Mouse (Mus musculus): ENCODE measurements around the gene Cntln. TPM values are rescaled to one million over a fixed set of nuclear protein-coding genes. Genes with fewer than 3 reads are reported as not detected.

The Cntln gene
- polyA plus RNA-seq, 1 experiment from 2014 or later, result 14.2 TPM

GRCm38 (mm10) chr4:85163313-85163615 lies 279.2 kb downstream of the Cntln start:
- no peaks in the 10 kb centered on the region for H3K4me1 ChIP-seq (ENCODE audit: control insufficient read depth, insufficient read depth, low read length)
- H3K27ac ChIP-seq (ENCODE audit: low read depth, low read length), result no peak overlapping the region
- no peaks in the 10 kb centered on the region for H3K36me3 ChIP-seq (ENCODE audit: control insufficient read depth, insufficient read depth, low read length)
- no peak overlapping the region for H3K4me2 ChIP-seq (replicated peaks; ENCODE audit: low read depth, low read length)
- WGBS, result 94% methylated on average over 2 of the region's 2 CpGs
- H3K4me3 ChIP-seq (ENCODE audit: low read length), result no peak overlapping the region
- H3K27me3 ChIP-seq (ENCODE audit: control insufficient read depth, insufficient read depth, low read length), result no peaks in the 10 kb centered on the region
- H3K9me3 ChIP-seq (ENCODE audit: control insufficient read depth, low read length), result no peaks in the 10 kb centered on the region
- no peak overlapping the region for H3K9ac ChIP-seq (ENCODE audit: low read depth, low read length)
- no peak; the same call in 1 of the 2 replicates for ATAC-seq (ENCODE audit: low FRiP score, low TSS enrichment)

DNA sequence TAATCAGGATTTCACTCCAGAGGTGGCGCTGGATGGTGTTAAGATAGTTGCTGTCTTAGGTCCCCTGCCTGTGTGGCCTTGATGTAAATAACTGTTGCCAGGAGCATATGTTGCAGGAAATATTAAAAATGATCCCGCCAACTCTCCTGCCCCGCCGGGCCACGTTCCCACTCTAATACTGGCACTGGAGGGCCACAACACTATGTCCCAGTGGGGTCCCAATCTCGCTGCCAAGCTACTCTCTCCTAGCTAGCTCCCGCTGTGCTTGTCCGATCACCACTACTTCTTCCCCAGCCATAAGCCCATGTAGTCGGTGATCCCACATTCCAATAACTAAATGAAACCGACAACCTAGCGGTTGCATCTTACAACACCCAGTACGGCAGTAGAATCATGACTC lies 283.9 kb downstream of the Cntln start:
- ATAC-seq (ENCODE audit: low FRiP score, low TSS enrichment), result no peak
- 94% methylated on average over 12 of the region's 12 CpGs for WGBS
- Histone ChIP-seq H3K27ac (ENCODE audit: low read depth, low read length) (no peak overlapping the region), H3K9ac (ENCODE audit: low read depth, low read length) (no peak overlapping the region), H3K36me3 (ENCODE audit: control insufficient read depth, insufficient read depth, low read length) (no peaks in the 10 kb centered on the region), H3K9me3 (ENCODE audit: control insufficient read depth, low read length) (no peaks in the 10 kb centered on the region), H3K4me3 (ENCODE audit: low read length) (no peak overlapping the region), H3K4me1 (ENCODE audit: control insufficient read depth, insufficient read depth, low read length) (no peaks in the 10 kb centered on the region), H3K4me2 (replicated peaks; ENCODE audit: low read depth, low read length) (no peak overlapping the region), H3K27me3 (ENCODE audit: control insufficient read depth, insufficient read depth, low read length) (no peaks in the 10 kb centered on the region)

- H3K27me3 ChIP-seq (ENCODE audit: control insufficient read depth, insufficient read depth, low read length), result no peaks in the 10 kb centered on the region
- H3K9ac ChIP-seq (ENCODE audit: low read depth, low read length), result no peak overlapping the region
- no peak overlapping the region for H3K4me2 ChIP-seq (replicated peaks; ENCODE audit: low read depth, low read length)
- no peaks in the 10 kb centered on the region for H3K4me1 ChIP-seq (ENCODE audit: control insufficient read depth, insufficient read depth, low read length)
- H3K9me3 ChIP-seq (ENCODE audit: control insufficient read depth, low read length), result no peaks in the 10 kb centered on the region
- ATAC-seq (ENCODE audit: low FRiP score, low TSS enrichment), result no peak
- H3K36me3 ChIP-seq (ENCODE audit: control insufficient read depth, insufficient read depth, low read length), result no peaks in the 10 kb centered on the region
- H3K27ac ChIP-seq (ENCODE audit: low read depth, low read length), result no peak overlapping the region
- H3K4me3 ChIP-seq (ENCODE audit: low read length), result no peak overlapping the region
- 84% methylated on average over 4 of the region's 4 CpGs for WGBS
Observed at GRCm38 (mm10) chr4:85175466-85175865, 291.4 kb downstream of the Cntln start.

- H3K4me1 ChIP-seq (ENCODE audit: control insufficient read depth, insufficient read depth, low read length), result no peaks in the 10 kb centered on the region
- no peak overlapping the region for H3K4me2 ChIP-seq (replicated peaks; ENCODE audit: low read depth, low read length)
- no peaks in the 10 kb centered on the region for H3K27me3 ChIP-seq (ENCODE audit: control insufficient read depth, insufficient read depth, low read length)
- H3K4me3 ChIP-seq (ENCODE audit: low read length), result no peak overlapping the region
- H3K9ac ChIP-seq (ENCODE audit: low read depth, low read length), result no peak overlapping the region
- H3K27ac ChIP-seq (ENCODE audit: low read depth, low read length), result no peak overlapping the region
- WGBS, result 31% methylated on average over 9 of the region's 9 CpGs
- no peaks in the 10 kb centered on the region for H3K36me3 ChIP-seq (ENCODE audit: control insufficient read depth, insufficient read depth, low read length)
- ATAC-seq (ENCODE audit: low FRiP score, low TSS enrichment), result peak; percentile 78
- no peaks in the 10 kb centered on the region for H3K9me3 ChIP-seq (ENCODE audit: control insufficient read depth, low read length)
Observed at GRCm38 (mm10) chr4:85178394-85179051, 294.4 kb downstream of the Cntln start.

Other genes with a start within 250 kb of the Cntln start
- 12.2 and 14.0 TPM in 2 replicates for gene Bnc2, start 209.0 kb upstream of the Cntln start, polyA plus RNA-seq (2014; fragmentation: Nextera tagmentation; extraction: Ambion mirVana)

All from kidney, embryonic 14.5 days (tissue).